Mouse (Mus musculus): ENCODE data around the gene Mapk1ip1.

The Mapk1ip1 gene

GRCm38 (mm10) chr7:138845544-138846391, at the start of gene Mapk1ip1, which contains the start of gene Ppp2r2d:
Gene Mapk1ip1 (minus strand): TSS chr7:138846273.
Gene Ppp2r2d (plus strand): TSS chr7:138846079.
- TF ChIP-seq GATA4 (IDR thresholded peaks at IDR 0.05; ENCODE audit: insufficient replicate concordance, low read length): no peak; the same call in 1 of the 2 replicates

GRCm38 (mm10) chr7:138885365-138886289, 39.6 kb upstream of the Mapk1ip1 start:
- TF ChIP-seq GATA4 (IDR thresholded peaks at IDR 0.05; ENCODE audit: insufficient replicate concordance, low read length): no peak

- no peak for TF ChIP-seq GATA4 (IDR thresholded peaks at IDR 0.05; ENCODE audit: insufficient replicate concordance, low read length)
These were observed 37.7 kb upstream of the Mapk1ip1 start for GRCm38 (mm10) chr7:138883724-138884123.

GRCm38 (mm10) chr7:138875031-138875430, 29.0 kb upstream of the Mapk1ip1 start:
- no peak for TF ChIP-seq GATA4 (IDR thresholded peaks at IDR 0.05; ENCODE audit: insufficient replicate concordance, low read length)

GRCm38 (mm10) chr7:138872956-138873355, 26.9 kb upstream of the Mapk1ip1 start:
- no peak for TF ChIP-seq GATA4 (IDR thresholded peaks at IDR 0.05; ENCODE audit: insufficient replicate concordance, low read length)

GRCm38 (mm10) chr7:138868316-138868715, 22.2 kb upstream of the Mapk1ip1 start:
- TF ChIP-seq GATA4 (IDR thresholded peaks at IDR 0.05; ENCODE audit: insufficient replicate concordance, low read length): no peak

- no peak for TF ChIP-seq GATA4 (IDR thresholded peaks at IDR 0.05; ENCODE audit: insufficient replicate concordance, low read length)
These were observed 21.2 kb upstream of the Mapk1ip1 start for GRCm38 (mm10) chr7:138867286-138867685.

- no peak for TF ChIP-seq GATA4 (IDR thresholded peaks at IDR 0.05; ENCODE audit: insufficient replicate concordance, low read length)
These were observed 18.7 kb upstream of the Mapk1ip1 start for GRCm38 (mm10) chr7:138864776-138865175.

GRCm38 (mm10) chr7:138863950-138864572, 18.0 kb upstream of the Mapk1ip1 start:
- TF ChIP-seq GATA4 (IDR thresholded peaks at IDR 0.05; ENCODE audit: insufficient replicate concordance, low read length): no peak

GRCm38 (mm10) chr7:138856670-138857069, 10.6 kb upstream of the Mapk1ip1 start:
- no peak for TF ChIP-seq GATA4 (IDR thresholded peaks at IDR 0.05; ENCODE audit: insufficient replicate concordance, low read length)

GRCm38 (mm10) chr7:138854201-138854600, 8.1 kb upstream of the Mapk1ip1 start:
- TF ChIP-seq GATA4 (IDR thresholded peaks at IDR 0.05; ENCODE audit: insufficient replicate concordance, low read length): no peak

- TF ChIP-seq GATA4 (IDR thresholded peaks at IDR 0.05; ENCODE audit: insufficient replicate concordance, low read length): no peak
These were observed 7.5 kb upstream of the Mapk1ip1 start for GRCm38 (mm10) chr7:138853417-138854031.

GRCm38 (mm10) chr7:138850083-138850482, 4.0 kb upstream of the Mapk1ip1 start:
- no peak for TF ChIP-seq GATA4 (IDR thresholded peaks at IDR 0.05; ENCODE audit: insufficient replicate concordance, low read length)

GRCm38 (mm10) chr7:138848028-138848920, 2.2 kb upstream of the Mapk1ip1 start:
- no peak for TF ChIP-seq GATA4 (IDR thresholded peaks at IDR 0.05; ENCODE audit: insufficient replicate concordance, low read length)
